Mouse (Mus musculus) skeletal muscle tissue, adult 2 months (tissue): ENCODE measurements at regions not wholly inside any gene's neighbourhood (a gene's known extent, or its start where the extent isn't known, plus 50 kb on each side); places are given as distances from the start of the nearest gene placed in this dataset.

Experiments
- DNase-seq: peaks from one replicate; pipeline ENCODE4 v3.0.0-alpha.2; 2012; ENCODE audit warnings: low read depth, low spot score

DNA sequence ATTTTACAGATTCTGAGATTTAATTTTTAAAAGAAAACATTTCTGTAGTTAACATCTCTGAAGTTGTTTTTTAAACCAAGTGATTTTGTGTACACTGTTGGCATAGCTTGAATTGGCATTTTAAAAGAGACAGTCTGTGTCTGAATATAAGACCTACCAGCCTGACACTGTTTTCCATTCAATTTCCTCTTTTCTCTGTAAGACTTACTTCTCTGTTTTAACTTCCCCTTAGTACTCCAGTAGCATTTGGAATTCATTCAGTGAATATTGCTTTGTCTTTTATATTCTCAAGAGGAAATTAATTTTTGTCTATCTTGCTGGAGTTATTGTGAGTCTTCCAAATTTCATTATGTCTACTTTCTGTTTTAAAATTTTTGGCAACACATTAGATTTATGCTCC, 396.9 kb upstream of the Pot1a start:
- DNase-seq = peak; percentile 5
